Mouse (Mus musculus): ENCODE measurements around the gene Olfr1033.
"Not testable (repeated sequence)": the region's sequence is repeated elsewhere in the genome, so short reads cannot be mapped to it uniquely, and the experiment has no call there.

The Olfr1033 gene

GRCm38 (mm10) chr2:86070189-86070588 is 49.8 kb downstream of the Olfr1033 start:
- Histone ChIP-seq H3K9me3 (ENCODE audit: low read length) (peaks cover 31% of the 10 kb centered on the region), H3K27me3 (ENCODE audit: insufficient read depth, low read length) (no peaks in the 10 kb centered on the region)
- no peak for TF ChIP-seq POU5F1 (IDR thresholded peaks at IDR 0.05; ENCODE audit: borderline replicate concordance, low read length)
- TF ChIP-seq NANOG (IDR thresholded peaks at IDR 0.05; ENCODE audit: borderline replicate concordance, low read length) = no peak
- no peak for TF ChIP-seq CTCF (conservative IDR thresholded peaks at IDR 0.05; ENCODE audit: low read length)

GRCm38 (mm10) chr2:86073692-86074091 is 53.3 kb downstream of the Olfr1033 start, which contains the start of gene Olfr1036:
Gene Olfr1036, plus strand, starts transcription at chr2:86073992.
- H3K4me1 ChIP-seq (replicated peaks; ENCODE audit: low read depth, low read length); H3K4me3 ChIP-seq (replicated peaks; ENCODE audit: low read length); H3K27me3 ChIP-seq (ENCODE audit: insufficient read depth, low read length); H3K36me3 ChIP-seq (ENCODE audit: insufficient read depth, low read length): not testable (repeated sequence)
- peaks cover 17% of the 10 kb centered on the region for H3K9me3 ChIP-seq (ENCODE audit: low read length)

More at GRCm38 (mm10) chr2:86070189-86070588, 49.8 kb downstream of the Olfr1033 start:
- H3K4me3 ChIP-seq (replicated peaks; ENCODE audit: low read length) = no peak overlapping the region
- no peaks in the 10 kb centered on the region for H3K4me1 ChIP-seq (replicated peaks; ENCODE audit: low read depth, low read length)
- H3K36me3 ChIP-seq (ENCODE audit: insufficient read depth, low read length) = no peaks in the 10 kb centered on the region

GRCm38 (mm10) chr2:86080478-86080877 is 60.0 kb downstream of the Olfr1033 start:
- H3K4me3 ChIP-seq (replicated peaks; ENCODE audit: low read length); H3K9me3 ChIP-seq (ENCODE audit: low read length); H3K27me3 ChIP-seq (ENCODE audit: insufficient read depth, low read length); H3K4me1 ChIP-seq (replicated peaks; ENCODE audit: low read depth, low read length); H3K36me3 ChIP-seq (ENCODE audit: insufficient read depth, low read length): not testable (repeated sequence)

- no peaks in the 10 kb centered on the region for H3K4me1 ChIP-seq (replicated peaks; ENCODE audit: low read depth, low read length)
- H3K9me3 ChIP-seq (ENCODE audit: low read length) = no peaks in the 10 kb centered on the region
- no peak within 1 kb of the TSS for H3K4me3 ChIP-seq (replicated peaks; ENCODE audit: low read length)
- H3K27me3 ChIP-seq (ENCODE audit: insufficient read depth, low read length) = no peaks in the 10 kb centered on the region
- TF ChIP-seq NANOG (IDR thresholded peaks at IDR 0.05; ENCODE audit: borderline replicate concordance, low read length) (no peak), POU5F1 (IDR thresholded peaks at IDR 0.05; ENCODE audit: borderline replicate concordance, low read length) (no peak), CTCF (conservative IDR thresholded peaks at IDR 0.05; ENCODE audit: low read length) (no peak)
- no peaks in the 10 kb centered on the region for H3K36me3 ChIP-seq (ENCODE audit: insufficient read depth, low read length)
Observed at GRCm38 (mm10) chr2:86087285-86087684, 66.9 kb downstream of the Olfr1033 start, which contains the start of gene Olfr1037. Gene Olfr1037, minus strand, starts transcription at chr2:86087385.

Data from E14TG2a.4 (cell line).